Mouse (Mus musculus): ENCODE measurements around the gene Ccnb1. TPM values are rescaled to one million over a fixed set of nuclear protein-coding genes. Genes with fewer than 3 reads are reported as not detected.
"Not testable (repeated sequence)": the region's sequence is repeated elsewhere in the genome, so short reads cannot be mapped to it uniquely, and the experiment has no call there.

The Ccnb1 gene
- polyA plus RNA-seq, 1 experiment: 11.2 TPM

DNA sequence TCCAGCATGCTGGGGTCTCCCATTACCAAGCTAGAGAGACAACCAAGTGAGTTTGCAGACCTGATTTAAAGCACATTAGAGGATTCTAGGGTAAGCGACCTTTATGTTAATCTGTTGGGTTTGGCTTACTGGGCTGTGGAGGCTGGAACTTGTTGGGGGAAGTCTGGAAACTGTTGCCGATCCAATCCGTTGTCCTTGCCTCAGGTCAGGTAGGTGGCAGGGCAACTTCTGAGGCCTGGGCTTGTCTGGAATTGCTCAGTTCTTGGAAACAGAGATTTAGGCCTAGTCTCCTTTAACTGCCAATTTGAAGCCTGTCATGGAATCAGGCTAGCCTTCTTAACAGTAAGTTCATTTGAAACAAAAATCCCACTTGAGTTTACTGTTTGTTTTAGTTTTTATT lies 2.7 kb upstream of the Ccnb1 start:
- Histone ChIP-seq H3K4me1 (ENCODE audit: control insufficient read depth, insufficient read depth, insufficient read length, low read length) (0 out of 2 replicates have a peak, but pooled peaks cover 2% of the 10 kb centered on the region), H3K36me3 (ENCODE audit: control insufficient read depth, insufficient read depth, low read length) (no peaks in the 10 kb centered on the region), H3K27me3 (ENCODE audit: control insufficient read depth, insufficient read depth, low read length) (no peaks in the 10 kb centered on the region), H3K27ac (ENCODE audit: insufficient read depth, low read depth, low read length) (no peak overlapping the region), H3K4me3 (ENCODE audit: low read depth, low read length) (no peak overlapping the region)
- TF ChIP-seq CTCF (IDR thresholded peaks at IDR 0.05; ENCODE audit: extremely low read depth, insufficient read length, insufficient replicate concordance, low read depth, low read length) (no peak), POLR2A (IDR thresholded peaks at IDR 0.05; ENCODE audit: low read depth, low read length) (no peak)
- WGBS: 95% methylated on average over 3 of the region's 3 CpGs

DNA sequence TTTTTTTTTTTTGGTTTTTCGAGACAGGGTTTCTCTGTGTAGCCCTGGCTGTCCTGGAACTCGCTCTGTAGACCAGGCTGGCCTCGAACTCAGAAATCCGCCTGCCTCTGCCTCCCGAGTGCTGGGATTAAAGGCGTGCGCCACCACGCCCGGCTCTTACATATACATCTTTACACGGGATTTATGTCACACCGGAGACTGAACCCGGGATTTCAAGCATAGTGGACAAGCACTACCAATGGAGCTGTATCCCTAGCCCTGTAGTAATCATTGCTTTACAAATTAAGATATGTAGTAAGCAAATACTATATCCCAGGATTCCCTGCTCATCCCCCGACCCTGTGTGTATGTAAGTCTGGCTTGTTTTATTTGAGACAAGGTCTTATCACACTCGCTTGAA lies 1.7 kb upstream of the Ccnb1 start:
- not testable (repeated sequence) for H3K27ac ChIP-seq (ENCODE audit: insufficient read depth, low read depth, low read length); H3K27me3 ChIP-seq (ENCODE audit: control insufficient read depth, insufficient read depth, low read length); H3K4me1 ChIP-seq (ENCODE audit: control insufficient read depth, insufficient read depth, insufficient read length, low read length); H3K36me3 ChIP-seq (ENCODE audit: control insufficient read depth, insufficient read depth, low read length); H3K4me3 ChIP-seq (ENCODE audit: low read depth, low read length)
- 95% methylated on average over 12 of the region's 14 CpGs for WGBS

DNA sequence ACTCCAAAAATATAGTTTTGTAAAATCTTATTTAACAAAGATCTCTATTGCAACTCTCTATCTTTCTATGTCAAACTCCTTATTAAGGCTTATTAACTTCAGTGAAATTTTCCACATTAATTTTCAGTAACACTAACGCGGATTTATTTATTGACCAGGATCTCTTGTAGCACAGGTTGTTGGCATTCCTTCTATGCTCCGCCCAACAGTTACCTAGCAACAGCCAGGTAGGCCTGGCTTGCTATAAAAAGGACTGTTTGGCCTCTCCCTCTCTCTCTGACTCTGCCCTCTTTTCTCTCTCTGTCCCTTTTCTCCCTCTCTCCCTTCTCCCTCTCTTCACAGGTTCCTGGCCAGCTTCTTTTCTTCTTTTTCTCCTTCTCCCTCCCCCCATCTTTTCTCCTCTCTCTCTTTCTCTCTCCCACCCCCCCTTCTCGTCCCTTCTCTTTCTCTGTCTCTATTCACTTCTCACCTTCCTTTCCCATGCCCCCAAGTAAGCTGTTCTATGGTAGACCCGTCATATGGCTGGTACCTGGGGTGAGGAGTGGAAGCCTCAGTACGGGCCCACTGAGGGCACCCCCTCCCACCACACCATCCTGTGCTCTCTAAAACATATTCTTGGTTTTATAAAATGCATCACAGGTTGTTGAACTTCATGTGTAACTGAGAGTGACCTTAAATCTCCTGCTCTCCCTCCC lies 1.1 kb upstream of the Ccnb1 start:
- no peak overlapping the region for H3K27ac ChIP-seq (ENCODE audit: insufficient read depth, low read depth, low read length)
- WGBS: 37% methylated on average over 6 of the region's 6 CpGs
- H3K4me1 ChIP-seq (ENCODE audit: control insufficient read depth, insufficient read depth, insufficient read length, low read length): 0 out of 2 replicates have a peak, but pooled peaks cover 2% of the 10 kb centered on the region
- no peak for TF ChIP-seq CTCF (IDR thresholded peaks at IDR 0.05; ENCODE audit: extremely low read depth, insufficient read length, insufficient replicate concordance, low read depth, low read length)
- TF ChIP-seq POLR2A (IDR thresholded peaks at IDR 0.05; ENCODE audit: low read depth, low read length): no peak
- no peaks in the 10 kb centered on the region for H3K27me3 ChIP-seq (ENCODE audit: control insufficient read depth, insufficient read depth, low read length)
- H3K4me3 ChIP-seq (ENCODE audit: low read depth, low read length): no peak overlapping the region
- no peaks in the 10 kb centered on the region for H3K36me3 ChIP-seq (ENCODE audit: control insufficient read depth, insufficient read depth, low read length)

DNA sequence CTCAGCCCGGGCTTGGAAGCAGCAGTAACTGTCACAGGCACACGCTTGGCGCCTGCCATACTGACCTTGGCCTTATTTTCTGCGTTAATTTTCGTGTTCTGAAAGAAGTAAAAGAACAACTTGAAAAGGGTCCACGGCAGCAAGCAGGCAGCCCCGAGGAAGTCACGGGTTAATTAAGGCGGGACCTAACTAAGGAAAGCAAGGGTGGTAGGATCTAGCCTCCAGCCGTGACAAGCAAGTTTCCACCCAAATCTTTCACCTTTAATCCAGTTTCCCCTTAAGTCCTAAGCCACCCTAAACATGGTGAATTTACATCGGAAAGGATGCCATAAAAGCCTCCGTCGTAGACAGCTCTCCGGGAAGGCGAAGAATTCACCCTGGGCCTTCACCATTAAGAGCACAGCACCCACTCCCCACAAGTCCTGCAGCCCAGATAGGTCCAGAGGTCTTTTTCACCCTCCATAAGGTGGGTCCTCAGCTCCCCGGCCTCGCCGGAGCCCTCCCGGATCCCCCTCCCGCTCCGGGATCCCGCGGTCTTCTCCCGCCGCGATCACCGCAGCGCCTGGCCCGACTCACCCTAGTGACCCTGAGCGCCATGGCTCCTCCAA lies 460 bp downstream of the Ccnb1 start:
- Histone ChIP-seq H3K36me3 (ENCODE audit: control insufficient read depth, insufficient read depth, low read length) (0 out of 2 replicates have a peak, but pooled peaks cover 2% of the 10 kb centered on the region), H3K27ac (ENCODE audit: insufficient read depth, low read depth, low read length) (no peak overlapping the region), H3K4me3 (ENCODE audit: low read depth, low read length) (peak overlapping the region; percentile 64), H3K27me3 (ENCODE audit: control insufficient read depth, insufficient read depth, low read length) (no peaks in the 10 kb centered on the region), H3K4me1 (ENCODE audit: control insufficient read depth, insufficient read depth, insufficient read length, low read length) (0 out of 2 replicates have a peak, but pooled peaks cover 2% of the 10 kb centered on the region)
- WGBS: under 1% methylated on average over 30 of the region's 30 CpGs
- TF ChIP-seq POLR2A (IDR thresholded peaks at IDR 0.05; ENCODE audit: low read depth, low read length): no peak
- TF ChIP-seq CTCF (IDR thresholded peaks at IDR 0.05; ENCODE audit: extremely low read depth, insufficient read length, insufficient replicate concordance, low read depth, low read length): no peak

DNA sequence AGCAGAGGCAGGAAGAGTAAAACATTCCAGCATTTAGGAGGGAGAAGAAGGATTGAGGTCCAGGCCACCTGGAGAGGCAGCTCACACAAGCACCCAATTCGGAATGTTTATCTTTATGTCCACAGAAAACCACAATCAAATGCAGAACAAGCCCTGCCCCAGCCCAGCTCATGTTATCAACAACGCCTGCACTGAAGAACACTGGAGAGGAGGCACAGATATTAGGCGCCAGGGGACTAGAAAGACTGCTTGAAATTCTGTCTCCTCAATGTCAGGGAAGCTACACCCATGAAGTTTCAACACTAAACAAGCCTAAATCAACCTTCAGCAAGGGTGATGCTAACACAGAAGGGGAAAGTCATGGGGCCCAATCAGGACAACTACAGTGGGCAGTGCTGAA lies 8.9 kb downstream of the Ccnb1 start:
- Histone ChIP-seq H3K27ac (ENCODE audit: insufficient read depth, low read depth, low read length) (no peak overlapping the region), H3K27me3 (ENCODE audit: control insufficient read depth, insufficient read depth, low read length) (no peaks in the 10 kb centered on the region), H3K36me3 (ENCODE audit: control insufficient read depth, insufficient read depth, low read length) (peaks cover 2% of the 10 kb centered on the region; the same call in 1 of the 2 replicates), H3K4me3 (ENCODE audit: low read depth, low read length) (no peak overlapping the region), H3K4me1 (ENCODE audit: control insufficient read depth, insufficient read depth, insufficient read length, low read length) (peaks cover 3% of the 10 kb centered on the region)
- TF ChIP-seq CTCF (IDR thresholded peaks at IDR 0.05; ENCODE audit: extremely low read depth, insufficient read length, insufficient replicate concordance, low read depth, low read length): no peak
- no peak for TF ChIP-seq POLR2A (IDR thresholded peaks at IDR 0.05; ENCODE audit: low read depth, low read length)
- 65% methylated on average over 3 of the region's 3 CpGs for WGBS

DNA sequence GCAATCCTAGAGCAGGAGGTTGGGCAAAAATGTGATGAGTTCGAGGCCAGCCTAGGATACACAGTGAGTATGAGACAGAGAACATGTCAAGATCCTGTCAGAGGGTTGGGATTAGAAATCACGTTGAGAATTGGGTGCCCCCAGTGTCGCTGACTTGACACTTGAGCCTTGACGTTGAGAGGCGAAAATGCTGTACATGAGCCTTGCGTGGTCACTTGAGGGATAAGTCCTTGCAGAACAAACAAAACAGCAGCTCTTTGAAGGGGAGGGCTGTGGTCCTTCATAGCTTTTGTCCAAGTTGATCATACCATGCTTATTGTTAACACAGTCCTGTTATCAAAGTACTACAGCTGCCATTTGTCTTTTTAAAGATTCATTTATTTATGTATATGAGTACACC lies 9.7 kb downstream of the Ccnb1 start:
- Histone ChIP-seq H3K27me3 (ENCODE audit: control insufficient read depth, insufficient read depth, low read length) (no peaks in the 10 kb centered on the region), H3K27ac (ENCODE audit: insufficient read depth, low read depth, low read length) (no peak overlapping the region), H3K4me1 (ENCODE audit: control insufficient read depth, insufficient read depth, insufficient read length, low read length) (peaks cover 3% of the 10 kb centered on the region), H3K4me3 (ENCODE audit: low read depth, low read length) (no peak overlapping the region), H3K36me3 (ENCODE audit: control insufficient read depth, insufficient read depth, low read length) (peaks cover under 1% of the 10 kb centered on the region; the same call in 1 of the 2 replicates)
- WGBS: 62% methylated on average over 6 of the region's 6 CpGs
- TF ChIP-seq POLR2A (IDR thresholded peaks at IDR 0.05; ENCODE audit: low read depth, low read length) (no peak), CTCF (IDR thresholded peaks at IDR 0.05; ENCODE audit: extremely low read depth, insufficient read length, insufficient replicate concordance, low read depth, low read length) (no peak)

DNA sequence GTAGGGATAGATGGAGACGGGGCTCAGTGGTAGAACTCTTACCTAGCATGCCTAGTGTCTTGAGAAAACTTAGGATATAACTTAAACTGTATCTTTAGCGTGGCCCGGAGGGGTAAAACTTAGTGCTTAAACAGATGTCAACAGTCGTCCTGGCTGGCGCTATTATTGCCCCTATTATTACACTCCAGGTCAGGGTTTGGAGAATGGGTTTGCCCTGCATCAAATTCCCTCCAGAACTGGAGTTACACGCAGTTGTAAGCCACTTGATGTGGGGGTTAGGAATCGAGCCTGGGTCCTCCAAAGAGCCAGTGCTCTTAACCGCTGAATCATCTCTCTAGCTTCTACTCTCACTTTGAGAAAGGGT lies 10.3 kb downstream of the Ccnb1 start:
- WGBS: 5% methylated on average over 8 of the region's 8 CpGs
- Histone ChIP-seq H3K27me3 (ENCODE audit: control insufficient read depth, insufficient read depth, low read length) (no peaks in the 10 kb centered on the region), H3K4me1 (ENCODE audit: control insufficient read depth, insufficient read depth, insufficient read length, low read length) (peaks cover 3% of the 10 kb centered on the region), H3K4me3 (ENCODE audit: low read depth, low read length) (peak overlapping the region; percentile 90), H3K27ac (ENCODE audit: insufficient read depth, low read depth, low read length) (no peak overlapping the region), H3K36me3 (ENCODE audit: control insufficient read depth, insufficient read depth, low read length) (no peaks in the 10 kb centered on the region; the same call in 1 of the 2 replicates)
- TF ChIP-seq CTCF (IDR thresholded peaks at IDR 0.05; ENCODE audit: extremely low read depth, insufficient read length, insufficient replicate concordance, low read depth, low read length) (no peak), POLR2A (IDR thresholded peaks at IDR 0.05; ENCODE audit: low read depth, low read length) (no peak)
